28 mouse cellular contexts compared by ENCODE assay signal in genomic region chr9:94053229-94053628, GRCm38 (mm10).
DNase-seq lines count a peak whose midpoint lies in the region; ATAC-seq and TF ChIP-seq lines count a peak whose summit lies in the region.
"Had no signal": no experiment of that assay in that cellular context is flagged by ENCODE, and none has a peak within 500 bp of the region (broad histone marks: within the 10 kb centered on the region; RNA-seq: fewer than 3 reads in every experiment).

No protein-coding gene starts in this region.

- H3K4me1 ChIP-seq in forebrain, embryonic 14.5 days (ENCODE audit: control insufficient read depth, insufficient read depth, low read length): no peaks in the 10 kb centered on the region
- H3K4me1 ChIP-seq in forebrain, embryonic 11.5 days (replicated peaks; ENCODE audit: control insufficient read depth, insufficient read depth, low read length): no peaks in the 10 kb centered on the region
- no peaks in the 10 kb centered on the region for H3K4me1 ChIP-seq in liver, adult 2 months (ENCODE audit: control insufficient read depth, insufficient read depth, low read length)
- H3K4me1 ChIP-seq in liver, postnatal 0 days (ENCODE audit: insufficient read depth): no peaks in the 10 kb centered on the region
- no peaks in the 10 kb centered on the region for H3K4me1 ChIP-seq in MEL (ENCODE audit: control insufficient read depth in 1 of 2, insufficient read depth in 2 of 2, low read length in 2 of 2)
- H3K4me1 ChIP-seq: embryonic facial prominence, embryonic 13.5 days; forebrain, embryonic 10.5 days; heart, embryonic 12.5 days; limb, embryonic 12.5 days; midbrain, embryonic 13.5 days; neural tube, embryonic 12.5 days had no signal

- 67% methylated on average over 4 of the region's 4 CpGs for WGBS in forebrain, embryonic 14.5 days
- WGBS in forebrain, embryonic 11.5 days: 75% methylated on average over 4 of the region's 4 CpGs
- 84% methylated on average over 4 of the region's 4 CpGs for WGBS in liver, adult 2 months
- WGBS in liver, postnatal 0 days (ENCODE audit: insufficient replicate concordance): 70% methylated on average over 4 of the region's 4 CpGs

- H3K36me3 ChIP-seq in forebrain, embryonic 14.5 days (ENCODE audit: control insufficient read depth, insufficient read depth, low read length): no peaks in the 10 kb centered on the region
- H3K36me3 ChIP-seq in forebrain, embryonic 11.5 days (ENCODE audit: control insufficient read depth, insufficient read depth, low read length): no peaks in the 10 kb centered on the region
- no peaks in the 10 kb centered on the region for H3K36me3 ChIP-seq in liver, adult 2 months (ENCODE audit: control insufficient read depth, insufficient read depth, low read length)
- H3K36me3 ChIP-seq in liver, postnatal 0 days (replicated peaks; ENCODE audit: insufficient read depth, low read length): no peaks in the 10 kb centered on the region
- no peaks in the 10 kb centered on the region for H3K36me3 ChIP-seq in MEL (ENCODE audit: control insufficient read depth in 1 of 2, insufficient read depth in 2 of 2, low read length in 2 of 2)
- H3K36me3 ChIP-seq: embryonic facial prominence, embryonic 13.5 days; forebrain, embryonic 10.5 days; heart, embryonic 12.5 days; limb, embryonic 12.5 days; midbrain, embryonic 13.5 days; neural tube, embryonic 12.5 days had no signal

- TF ChIP-seq CTCF in liver, adult 2 months (IDR thresholded peaks at IDR 0.05; ENCODE audit: low read depth, low read length): peak; percentile 29
- TF ChIP-seq CTCF in liver, postnatal 0 days (IDR thresholded peaks at IDR 0.05; ENCODE audit: low read depth): no peak
- no peak for TF ChIP-seq CTCF in MEL (IDR thresholded peaks at IDR 0.05 in 2 of 3, conservative IDR thresholded peaks at IDR 0.05 in 1 of 3; ENCODE audit: control insufficient read depth in 1 of 3, insufficient read depth in 1 of 3, low read depth in 2 of 3, low read length in 3 of 3, poor library complexity in 1 of 3, severe bottlenecking in 1 of 3)
- TF ChIP-seq CTCF in brain, embryonic 14.5 days (IDR thresholded peaks at IDR 0.05; ENCODE audit: borderline replicate concordance, extremely low read depth, insufficient read depth, insufficient read length): 0 out of 2 replicates have a peak, but pooled peaks have one; percentile 3

- TF ChIP-seq RAD21 in MEL (IDR thresholded peaks at IDR 0.05; ENCODE audit: low read depth, low read length): no peak

- peak; percentile 6 for DNase-seq in forebrain, embryonic 14.5 days (ENCODE audit: low spot score)
- no peak for DNase-seq in forebrain, embryonic 11.5 days (ENCODE audit: low spot score)
- peak; percentile 24 for DNase-seq in liver, adult 2 months (ENCODE audit: extremely low read depth, low read depth, low spot score)
- no peak for DNase-seq in liver, postnatal 0 days
- DNase-seq in MEL (ENCODE audit: low read depth, low spot score): no peak
- DNase-seq in brain, embryonic 14.5 days (ENCODE audit: low read depth): peak; percentile 27
- DNase-seq in gastrocnemius, postnatal 10 days: no peak
- DNase-seq: adrenal gland, adult 8-10 months; cerebellum, adult 11-12 months; cerebellum, adult 9-11 months; gastrocnemius, adult 2 months; heart, adult 2 months; heart, postnatal 4 days; kidney, adult 18-20 months; kidney, postnatal 14 days; layer of hippocampus, adult 9-11 months; thymus, adult 2 months; thymus, postnatal 36 days had no signal

- no peak for TF ChIP-seq POLR2A in liver, adult 2 months (IDR thresholded peaks at IDR 0.05; ENCODE audit: extremely low read depth, insufficient read depth, low read length)
- no peak for TF ChIP-seq POLR2A in MEL (IDR thresholded peaks at IDR 0.05; ENCODE audit: control insufficient read depth in 1 of 2, insufficient read depth in 1 of 2, low read depth in 1 of 2, low read length in 2 of 2, poor library complexity in 1 of 2)
- TF ChIP-seq POLR2A in brain, embryonic 14.5 days (IDR thresholded peaks at IDR 0.05; ENCODE audit: borderline replicate concordance, extremely low read depth, insufficient read depth, insufficient read length, poor library complexity, severe bottlenecking): no peak

- ATAC-seq in forebrain, embryonic 14.5 days: 0 out of 2 replicates have a peak, but pooled peaks have one; percentile 7
- ATAC-seq in forebrain, embryonic 11.5 days (replicated peaks; ENCODE audit: low FRiP score): no peak
- no peak for ATAC-seq in liver, postnatal 0 days
- ATAC-seq: activated CD4-positive, CD25-positive, alpha-beta regulatory T cell, adult 4 months; CD4-positive, CD25-positive, alpha-beta regulatory T cell, adult 4 months; midbrain, embryonic 13.5 days had no signal

- no peak overlapping the region for H3K9ac ChIP-seq in forebrain, embryonic 14.5 days (ENCODE audit: low read length)
- no peak overlapping the region for H3K9ac ChIP-seq in forebrain, embryonic 11.5 days (ENCODE audit: low read length)
- no peak overlapping the region for H3K9ac ChIP-seq in liver, adult 2 months (ENCODE audit: low read depth, low read length)
- H3K9ac ChIP-seq in liver, postnatal 0 days (replicated peaks): no peak overlapping the region
- H3K9ac ChIP-seq in MEL (ENCODE audit: control insufficient read depth, low read depth, low read length, poor library complexity, severe bottlenecking): no peak overlapping the region
- H3K9ac ChIP-seq: embryonic facial prominence, embryonic 13.5 days; heart, embryonic 12.5 days; hindbrain, embryonic 14.5 days; limb, embryonic 12.5 days; midbrain, embryonic 13.5 days; neural tube, embryonic 12.5 days had no signal

- no peaks in the 10 kb centered on the region for H3K9me3 ChIP-seq in forebrain, embryonic 14.5 days (replicated peaks; ENCODE audit: control insufficient read depth, low read length)
- H3K9me3 ChIP-seq in forebrain, embryonic 11.5 days (ENCODE audit: control insufficient read depth, low read length): no peaks in the 10 kb centered on the region
- H3K9me3 ChIP-seq in liver, postnatal 0 days (ENCODE audit: low read length): no peaks in the 10 kb centered on the region
- no peaks in the 10 kb centered on the region for H3K9me3 ChIP-seq in MEL (replicated peaks; ENCODE audit: insufficient read depth, low read length)
- H3K9me3 ChIP-seq: embryonic facial prominence, embryonic 13.5 days; forebrain, embryonic 10.5 days; heart, embryonic 12.5 days; limb, embryonic 12.5 days; midbrain, embryonic 13.5 days; neural tube, embryonic 12.5 days had no signal

- no peak for TF ChIP-seq EP300 in liver, postnatal 0 days (IDR thresholded peaks at IDR 0.05; ENCODE audit: low read depth)
- TF ChIP-seq EP300 in MEL (IDR thresholded peaks at IDR 0.05; ENCODE audit: low read depth in 1 of 2, low read length in 2 of 2): no peak

- no peak overlapping the region for H3K4me3 ChIP-seq in forebrain, embryonic 14.5 days (ENCODE audit: low read depth, low read length)
- no peak overlapping the region for H3K4me3 ChIP-seq in forebrain, embryonic 11.5 days (ENCODE audit: low read depth, low read length)
- H3K4me3 ChIP-seq in liver, adult 2 months (ENCODE audit: insufficient read depth, low read depth, low read length): no peak overlapping the region
- no peak overlapping the region for H3K4me3 ChIP-seq in liver, postnatal 0 days (ENCODE audit: low read depth, low read length)
- no peak overlapping the region for H3K4me3 ChIP-seq in MEL (ENCODE audit: control insufficient read depth in 1 of 2, insufficient read depth in 1 of 2, low read depth in 2 of 2, low read length in 2 of 2)
- H3K4me3 ChIP-seq: embryonic facial prominence, embryonic 13.5 days; forebrain, embryonic 10.5 days; gastrocnemius, adult 2 months; heart, adult 2 months; heart, embryonic 12.5 days; limb, embryonic 12.5 days; midbrain, embryonic 13.5 days; neural tube, embryonic 12.5 days had no signal

- H3K27ac ChIP-seq in forebrain, embryonic 14.5 days (ENCODE audit: low read depth, low read length): no peak overlapping the region
- H3K27ac ChIP-seq in forebrain, embryonic 11.5 days (ENCODE audit: low read depth, low read length): no peak overlapping the region
- no peak overlapping the region for H3K27ac ChIP-seq in liver, adult 2 months (replicated peaks; ENCODE audit: insufficient read depth, low read depth, low read length)
- H3K27ac ChIP-seq in liver, postnatal 0 days (ENCODE audit: low read depth): no peak overlapping the region
- no peak overlapping the region for H3K27ac ChIP-seq in MEL (ENCODE audit: control insufficient read depth, low read depth, low read length)
- H3K27ac ChIP-seq: embryonic facial prominence, embryonic 13.5 days; forebrain, embryonic 10.5 days; gastrocnemius, adult 2 months; heart, adult 2 months; hindbrain, embryonic 14.5 days; limb, embryonic 12.5 days; midbrain, embryonic 13.5 days; neural tube, embryonic 12.5 days had no signal

- no peak overlapping the region for H3K4me2 ChIP-seq in forebrain, embryonic 14.5 days (ENCODE audit: low read length)
- no peak overlapping the region for H3K4me2 ChIP-seq in forebrain, embryonic 11.5 days (ENCODE audit: low read depth, low read length, severe bottlenecking)
- H3K4me2 ChIP-seq in liver, postnatal 0 days (ENCODE audit: low read depth, low read length): no peak overlapping the region
- H3K4me2 ChIP-seq: embryonic facial prominence, embryonic 13.5 days; heart, embryonic 12.5 days; hindbrain, embryonic 14.5 days; limb, embryonic 12.5 days; liver, embryonic 11.5 days; midbrain, embryonic 13.5 days; neural tube, embryonic 12.5 days had no signal

- no peaks in the 10 kb centered on the region for H3K79me2 ChIP-seq in liver, adult 2 months (ENCODE audit: control insufficient read depth, insufficient read depth, low read length)
- H3K79me2 ChIP-seq in MEL (ENCODE audit: control insufficient read depth, insufficient read depth, low read length, poor library complexity): no peaks in the 10 kb centered on the region

- H3K27me3 ChIP-seq in forebrain, embryonic 14.5 days (replicated peaks; ENCODE audit: control insufficient read depth, insufficient read depth, low read length): no peaks in the 10 kb centered on the region
- no peaks in the 10 kb centered on the region for H3K27me3 ChIP-seq in forebrain, embryonic 11.5 days (ENCODE audit: control insufficient read depth, insufficient read depth, low read length)
- H3K27me3 ChIP-seq in liver, adult 2 months (ENCODE audit: control insufficient read depth, insufficient read depth, low read length): no peaks in the 10 kb centered on the region
- H3K27me3 ChIP-seq in liver, postnatal 0 days (ENCODE audit: insufficient read depth, low read length): no peaks in the 10 kb centered on the region
- H3K27me3 ChIP-seq in MEL (ENCODE audit: control insufficient read depth in 1 of 2, insufficient read depth in 2 of 2, low read length in 2 of 2): no peaks in the 10 kb centered on the region
- H3K27me3 ChIP-seq: embryonic facial prominence, embryonic 13.5 days; heart, embryonic 12.5 days; limb, embryonic 12.5 days; midbrain, embryonic 13.5 days; neural tube, embryonic 12.5 days had no signal

TF ChIP-seq in MEL, 35 proteins besides CTCF, POLR2A, EP300 and RAD21:
- TF ChIP-seq USF1 (IDR thresholded peaks at IDR 0.05; ENCODE audit: low read depth, low read length) (peak; percentile 27; the same call in 1 of the 2 replicates), MYB (IDR thresholded peaks at IDR 0.05; ENCODE audit: low read depth, low read length) (no peak)

Comparison
In these comparisons a context has a peak if more than half of its experiments do, and no peak if none do; other contexts are left out.
1. DNase-seq: peak in forebrain, embryonic 14.5 days (single experiment), liver, adult 2 months (single experiment) and brain, embryonic 14.5 days (single experiment); none in forebrain, embryonic 11.5 days (single experiment), liver, postnatal 0 days (single experiment), MEL (single experiment) and gastrocnemius, postnatal 10 days (single experiment).
2. CTCF ChIP-seq: peak in liver, adult 2 months (single experiment) and brain, embryonic 14.5 days (single experiment); none in liver, postnatal 0 days (single experiment) and MEL (0 of 3).